Mouse (Mus musculus) liver, embryonic 15.5 days (tissue): ENCODE measurements at regions not wholly inside any gene's neighbourhood (a gene's known extent, or its start where the extent isn't known, plus 50 kb on each side); places are given as distances from the start of the nearest gene placed in this dataset.

ENCODE experiments used
- ATAC-seq: fragments of 200-750 bp; cut with Nextera tagmentation; 2 replicates; pipeline ENCODE4 v1.8.0; 2017; ENCODE audit warnings: moderate number of reproducible peaks, mild to moderate bottlenecking, moderate library complexity; ENCODE audit not compliant: insufficient read depth
- H3K27ac ChIP-seq: fragments of 300-500 bp; sonication (generic); replicated peaks from 2 replicates; pipeline ENCODE4 v1.5.1; 2015; ENCODE audit warnings: mild to moderate bottlenecking, inconsistent platforms
- H3K27me3 ChIP-seq: fragments of 300-500 bp; sonication (generic); 2 replicates; pipeline ENCODE4 v1.6.1; 2015; ENCODE audit warnings: mild to moderate bottlenecking, inconsistent platforms
- H3K36me3 ChIP-seq: fragments of 300-500 bp; sonication (generic); replicated peaks from 2 replicates; pipeline ENCODE4 v1.6.1; 2015; ENCODE audit warnings: moderate library complexity, mild to moderate bottlenecking, inconsistent platforms
- H3K4me1 ChIP-seq: fragments of 300-500 bp; sonication (generic); replicated peaks from 2 replicates; pipeline ENCODE4 v1.6.1; 2015; ENCODE audit warnings: inconsistent platforms
- H3K4me2 ChIP-seq: fragments of 300-500 bp; sonication (generic); 2 replicates; pipeline ENCODE4 v1.6.1; 2015; ENCODE audit warnings: moderate library complexity, mild to moderate bottlenecking, inconsistent platforms
- H3K4me3 ChIP-seq: fragments of 300-500 bp; sonication (generic); replicated peaks from 2 replicates; pipeline ENCODE4 v1.5.1; 2015; ENCODE audit warnings: mild to moderate bottlenecking, inconsistent platforms
- H3K9ac ChIP-seq: fragments of 300-500 bp; sonication (generic); 2 replicates; pipeline ENCODE4 v1.6.1; 2015; ENCODE audit warnings: moderate library complexity, mild to moderate bottlenecking, inconsistent platforms
- H3K9me3 ChIP-seq: fragments of 300-500 bp; sonication (generic); replicated peaks from 2 replicates; pipeline ENCODE4 v1.6.1; 2016; ENCODE audit warnings: inconsistent platforms
- WGBS: fragments of 180-500 bp; shearing (Covaris S2); methylation state at CpG from one replicate; pipeline ENCODE4 v1.1.7; 2015; ENCODE audit warnings: mixed read lengths; ENCODE audit not compliant: insufficient replicate concordance; 5-methylcytosine and 5-hydroxymethylcytosine counted together

DNA sequence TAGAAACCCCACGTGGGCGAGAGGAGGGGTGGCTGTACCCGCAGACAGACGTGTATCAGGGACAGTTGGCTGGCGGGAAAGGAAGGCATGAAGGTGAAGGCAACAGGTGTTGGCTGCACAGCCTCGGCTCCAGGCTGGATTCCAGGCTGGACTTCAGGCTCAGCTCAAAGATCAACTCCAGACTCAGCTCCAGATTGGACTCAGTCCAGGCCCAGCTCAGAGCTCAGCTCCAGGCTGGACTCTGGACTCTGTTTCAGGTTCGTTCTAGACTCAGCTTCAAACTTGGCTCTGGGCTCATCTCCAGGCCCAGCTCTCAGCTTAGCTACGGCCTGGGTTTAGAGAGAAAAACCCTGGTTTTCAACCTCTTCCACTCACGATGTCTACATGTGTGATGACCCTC is 171.2 kb downstream of the Kif26a start:
- Histone ChIP-seq H3K9me3 (no peaks in the 10 kb centered on the region), H3K36me3 (no peaks in the 10 kb centered on the region), H3K4me3 (no peak overlapping the region), H3K9ac (no peak overlapping the region), H3K27ac (no peak overlapping the region), H3K4me2 (no peak overlapping the region), H3K27me3 (no peaks in the 10 kb centered on the region), H3K4me1 (no peaks in the 10 kb centered on the region)
- ATAC-seq: no peak
- 63% methylated on average over 9 of the region's 9 CpGs for WGBS

DNA sequence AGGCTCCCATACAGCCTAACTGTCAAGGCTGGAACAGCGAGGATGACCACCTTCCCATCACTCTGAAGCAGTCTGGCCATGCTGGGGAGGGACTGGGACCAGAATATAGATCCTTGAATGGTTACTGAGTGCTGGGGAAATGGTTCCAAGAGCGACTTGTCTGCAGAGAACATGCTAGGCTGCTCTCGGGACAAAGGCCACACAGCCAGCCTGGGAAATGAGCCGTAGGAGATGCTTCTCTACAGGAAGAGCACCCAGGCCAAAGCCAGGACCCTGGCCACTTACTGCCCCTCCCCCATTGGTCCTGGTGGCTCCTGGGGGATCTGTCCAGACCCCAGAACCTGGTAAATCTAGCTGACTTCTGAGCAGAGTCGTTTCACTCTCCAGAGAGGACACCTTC is 170.8 kb upstream of the A530016L24Rik start:
- Histone ChIP-seq H3K4me3 (no peak overlapping the region), H3K9me3 (no peaks in the 10 kb centered on the region), H3K36me3 (no peaks in the 10 kb centered on the region), H3K27me3 (no peaks in the 10 kb centered on the region), H3K27ac (no peak overlapping the region), H3K4me1 (no peaks in the 10 kb centered on the region), H3K4me2 (no peak overlapping the region), H3K9ac (no peak overlapping the region)
- ATAC-seq: no peak
- 49% methylated on average over 5 of the region's 5 CpGs for WGBS

DNA sequence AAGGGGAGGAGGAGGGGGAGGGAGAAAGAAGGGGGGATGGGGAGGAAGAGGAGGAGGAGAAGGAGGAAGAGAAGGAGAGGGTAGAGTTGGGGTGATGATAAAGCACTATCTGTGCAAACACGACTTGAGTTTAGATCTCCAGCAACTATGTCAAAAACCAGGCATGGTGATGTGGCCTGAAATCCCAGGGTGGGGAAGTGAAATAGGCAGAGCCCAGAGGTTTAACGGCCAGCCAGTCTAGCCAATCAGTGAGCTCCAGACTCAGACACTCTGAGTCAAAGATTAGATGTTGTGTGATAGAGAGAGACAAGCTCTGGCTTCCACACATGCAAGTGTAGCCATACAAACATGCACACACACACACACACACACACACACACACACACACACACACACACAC is 167.1 kb upstream of the A530016L24Rik start:
- H3K4me2 ChIP-seq: no peak overlapping the region
- H3K9me3 ChIP-seq: no peaks in the 10 kb centered on the region
- no peak for ATAC-seq
- WGBS: 36% methylated on average over 2 of the region's 2 CpGs
- H3K36me3 ChIP-seq: no peaks in the 10 kb centered on the region
- no peak overlapping the region for H3K4me3 ChIP-seq
- no peak overlapping the region for H3K27ac ChIP-seq
- no peak overlapping the region for H3K9ac ChIP-seq
- no peaks in the 10 kb centered on the region for H3K4me1 ChIP-seq
- H3K27me3 ChIP-seq: no peaks in the 10 kb centered on the region

GRCm38 (mm10) chr12:112327411-112327810 is 161.8 kb upstream of the A530016L24Rik start:
- ATAC-seq: no peak
- H3K27ac ChIP-seq: no peak overlapping the region
- no peaks in the 10 kb centered on the region for H3K36me3 ChIP-seq
- H3K4me1 ChIP-seq: no peaks in the 10 kb centered on the region
- H3K9me3 ChIP-seq: no peaks in the 10 kb centered on the region
- no peak overlapping the region for H3K9ac ChIP-seq
- peaks cover 4% of the 10 kb centered on the region; the same call in 1 of the 2 replicates for H3K27me3 ChIP-seq
- WGBS: 75% methylated on average over 8 of the region's 8 CpGs
- H3K4me3 ChIP-seq: no peak overlapping the region
- H3K4me2 ChIP-seq: no peak overlapping the region

DNA sequence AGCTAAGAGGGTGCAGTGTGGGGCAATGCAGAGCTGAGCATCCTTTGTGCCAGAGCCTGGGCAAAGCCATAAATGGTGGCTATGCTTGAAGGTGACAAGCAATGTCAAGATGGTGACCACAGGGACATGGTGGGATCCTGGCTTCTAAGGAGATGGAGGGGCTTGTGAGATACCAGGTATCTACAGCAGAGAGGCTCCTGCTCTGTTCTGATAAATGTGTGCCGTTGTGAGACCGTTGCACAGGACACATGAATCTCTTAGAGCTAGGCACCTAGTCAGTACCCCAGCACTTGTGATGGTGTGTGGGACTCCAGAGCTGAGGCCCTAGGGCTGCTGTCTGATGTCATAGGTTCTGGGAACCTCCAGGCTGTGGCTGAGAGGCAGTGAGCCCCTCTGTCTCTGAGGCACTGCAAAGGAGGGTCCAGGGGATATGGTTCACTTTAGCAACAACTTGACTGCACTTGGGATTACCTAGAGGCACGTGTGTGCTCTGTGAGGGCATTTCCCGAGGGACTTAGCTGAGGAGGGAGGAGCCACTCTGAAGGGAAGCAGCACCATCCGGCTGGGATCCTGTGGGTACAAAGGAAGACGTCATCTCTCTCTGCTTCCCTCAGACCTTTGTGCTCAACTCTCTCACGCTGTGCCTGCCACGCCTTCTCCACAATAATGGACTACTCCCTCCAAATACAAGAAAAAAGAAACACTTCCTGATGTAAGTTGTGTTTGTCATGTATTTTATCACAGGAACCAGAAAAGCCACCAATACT is 160.3 kb upstream of the A530016L24Rik start:
- no peaks in the 10 kb centered on the region for H3K9me3 ChIP-seq

DNA sequence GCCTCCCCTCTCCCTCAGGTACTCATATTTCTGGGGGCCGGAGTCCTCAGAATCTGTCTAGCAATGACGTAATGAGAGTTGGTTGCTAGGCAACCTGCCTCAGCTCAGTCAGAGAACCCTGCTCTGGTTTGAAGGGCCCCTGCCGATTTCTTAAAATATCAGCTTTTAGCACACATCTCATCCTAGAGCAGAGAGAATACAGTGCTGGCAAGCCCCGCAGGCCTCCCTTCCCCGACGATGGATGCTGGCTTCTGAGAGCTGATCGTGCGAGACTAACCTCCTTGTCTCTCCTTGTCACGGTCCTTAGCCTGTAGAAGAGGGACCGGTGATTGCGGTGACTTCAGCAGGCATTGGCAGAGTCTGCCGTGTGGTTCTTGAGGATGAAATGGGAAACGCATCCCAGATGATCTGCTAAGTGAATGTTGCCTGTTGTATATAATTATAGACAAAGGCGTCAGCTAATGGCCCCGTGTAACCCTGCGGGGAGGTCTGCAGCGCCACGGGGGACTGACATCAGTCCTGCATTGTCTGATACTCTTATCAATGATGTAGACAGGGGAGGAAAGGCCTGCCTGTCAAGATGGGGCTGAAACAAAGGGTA is 159.4 kb upstream of the A530016L24Rik start:
- ATAC-seq: no peak
- Histone ChIP-seq H3K4me1 (no peaks in the 10 kb centered on the region), H3K9me3 (no peaks in the 10 kb centered on the region), H3K27me3 (peaks cover 4% of the 10 kb centered on the region; the same call in 1 of the 2 replicates), H3K4me3 (no peak overlapping the region), H3K9ac (no peak overlapping the region), H3K27ac (no peak overlapping the region), H3K36me3 (no peaks in the 10 kb centered on the region), H3K4me2 (no peak overlapping the region)
- WGBS: 45% methylated on average over 18 of the region's 18 CpGs

More for the DNA sequence above, 160.3 kb upstream of the A530016L24Rik start:
- Histone ChIP-seq H3K36me3 (no peaks in the 10 kb centered on the region), H3K9ac (no peak overlapping the region), H3K4me2 (no peak overlapping the region), H3K4me3 (no peak overlapping the region), H3K4me1 (no peaks in the 10 kb centered on the region), H3K27me3 (peaks cover 4% of the 10 kb centered on the region; the same call in 1 of the 2 replicates), H3K27ac (no peak overlapping the region)
- WGBS: 21% methylated on average over 8 of the region's 8 CpGs
- ATAC-seq: no peak

- 55% methylated on average over 5 of the region's 5 CpGs for WGBS
- Histone ChIP-seq H3K27me3 (peaks cover 4% of the 10 kb centered on the region; the same call in 1 of the 2 replicates), H3K36me3 (no peaks in the 10 kb centered on the region), H3K4me2 (no peak overlapping the region), H3K4me3 (no peak overlapping the region), H3K9ac (no peak overlapping the region), H3K27ac (no peak overlapping the region), H3K9me3 (no peaks in the 10 kb centered on the region), H3K4me1 (no peaks in the 10 kb centered on the region)
- ATAC-seq: no peak
Measured at GRCm38 (mm10) chr12:112330557-112330956, 158.7 kb upstream of the A530016L24Rik start.

GRCm38 (mm10) chr12:112331061-112331460 is 158.2 kb upstream of the A530016L24Rik start:
- H3K4me2 ChIP-seq: no peak overlapping the region
- peaks cover 4% of the 10 kb centered on the region; the same call in 1 of the 2 replicates for H3K27me3 ChIP-seq
- WGBS: 83% methylated on average over 16 of the region's 16 CpGs
- no peaks in the 10 kb centered on the region for H3K9me3 ChIP-seq
- ATAC-seq: no peak
- H3K4me3 ChIP-seq: no peak overlapping the region
- H3K27ac ChIP-seq: no peak overlapping the region
- no peak overlapping the region for H3K9ac ChIP-seq
- H3K36me3 ChIP-seq: no peaks in the 10 kb centered on the region
- no peaks in the 10 kb centered on the region for H3K4me1 ChIP-seq

- WGBS: 62% methylated on average over 19 of the region's 19 CpGs
- H3K27ac ChIP-seq: no peak overlapping the region
- H3K4me2 ChIP-seq: no peak overlapping the region
- H3K9me3 ChIP-seq: no peaks in the 10 kb centered on the region
- no peak for ATAC-seq
- H3K4me3 ChIP-seq: no peak overlapping the region
- no peaks in the 10 kb centered on the region for H3K36me3 ChIP-seq
- no peak overlapping the region for H3K9ac ChIP-seq
- no peaks in the 10 kb centered on the region for H3K4me1 ChIP-seq
- peaks cover 4% of the 10 kb centered on the region; the same call in 1 of the 2 replicates for H3K27me3 ChIP-seq
Measured at GRCm38 (mm10) chr12:112333125-112334079, 155.8 kb upstream of the A530016L24Rik start.

- peaks cover 4% of the 10 kb centered on the region; the same call in 1 of the 2 replicates for H3K27me3 ChIP-seq
- H3K4me2 ChIP-seq: no peak overlapping the region
- no peaks in the 10 kb centered on the region for H3K36me3 ChIP-seq
- no peaks in the 10 kb centered on the region for H3K4me1 ChIP-seq
- H3K4me3 ChIP-seq: no peak overlapping the region
- no peak overlapping the region for H3K9ac ChIP-seq
- no peaks in the 10 kb centered on the region for H3K9me3 ChIP-seq
- H3K27ac ChIP-seq: no peak overlapping the region
- ATAC-seq: no peak
- WGBS: 68% methylated on average over 20 of the region's 20 CpGs
Measured at GRCm38 (mm10) chr12:112334106-112334855, 155.0 kb upstream of the A530016L24Rik start.
